Mouse (Mus musculus): ENCODE measurements around the gene Gtf3a.
"Not testable (repeated sequence)": the region's sequence is repeated elsewhere in the genome, so short reads cannot be mapped to it uniquely, and the experiment has no call there.

DNA sequence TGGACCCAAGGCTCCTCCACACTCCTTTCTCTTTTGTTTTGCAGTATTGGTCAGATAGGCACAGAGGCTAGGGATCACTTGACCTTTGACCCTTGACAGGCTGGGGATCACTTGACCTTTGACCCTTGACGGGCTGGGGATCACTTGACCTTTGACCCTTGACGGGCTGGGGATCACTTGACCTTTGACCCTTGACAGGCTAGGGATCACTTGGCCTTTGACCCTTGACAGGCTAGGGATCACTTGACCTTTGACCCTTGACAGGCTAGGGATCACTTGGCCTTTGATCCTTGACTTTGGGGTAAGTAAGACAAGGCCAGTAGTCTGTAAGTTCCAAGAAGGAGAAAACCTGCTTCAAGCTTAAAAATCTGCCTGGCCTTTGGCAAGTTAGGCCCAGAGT lies 6.5 kb upstream of the Gtf3a start:
- not testable (repeated sequence) for TF ChIP-seq GATA1 (IDR thresholded peaks at IDR 0.05; ENCODE audit: borderline replicate concordance, low read length); FLI1 (IDR thresholded peaks at IDR 0.05; ENCODE audit: low read length)

Data from megakaryocyte, embryonic 14.5 days (primary cell).